Mouse (Mus musculus) embryo, embryonic 9.5 days (tissue): ENCODE measurements around the gene Gcnt7.

Source experiments
- DNase-seq: peaks from one replicate; pipeline ENCODE4 v3.0.0-alpha.2; 2017; ENCODE audit errors: extremely low spot score

Gcnt7 gene

DNA sequence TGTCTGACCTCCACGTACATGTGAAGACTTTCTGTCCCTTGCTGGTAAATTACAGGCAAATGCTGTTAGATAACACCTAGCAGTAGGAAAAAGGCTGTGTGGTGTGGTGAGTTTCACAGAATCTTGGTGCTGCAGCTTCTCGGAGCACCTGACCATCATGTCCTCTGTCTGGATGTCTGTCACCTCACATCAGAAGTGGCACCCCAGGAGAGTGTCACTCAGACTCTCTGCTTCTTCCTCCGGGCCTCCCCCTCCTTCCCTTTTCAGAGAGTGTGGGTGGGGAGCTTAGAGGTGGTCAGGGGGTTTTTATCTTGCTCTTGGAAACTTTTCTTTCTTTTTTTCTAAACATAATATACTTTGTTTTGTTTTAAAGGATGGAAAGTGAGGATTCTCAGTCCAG, 53.4 kb downstream of the Gcnt7 start:
- no peak for DNase-seq

DNA sequence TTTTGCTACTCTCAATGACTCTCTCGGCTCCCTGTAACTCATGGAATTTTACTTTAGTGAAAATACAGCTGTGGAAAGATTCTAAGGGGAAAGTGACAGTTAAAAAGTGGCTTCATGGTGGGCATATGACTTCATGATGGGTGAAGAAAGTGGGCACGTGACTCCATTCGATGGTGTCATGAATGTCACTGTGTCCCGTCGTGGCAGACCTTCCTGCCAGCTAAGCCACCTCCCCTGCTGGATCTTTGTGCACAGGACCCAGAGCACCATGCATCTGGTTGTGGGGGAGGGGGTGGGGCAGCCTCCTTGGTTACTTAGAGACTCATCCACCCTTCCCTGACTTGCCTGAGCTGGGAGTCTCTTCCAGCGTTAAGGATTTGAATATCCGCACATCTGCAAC, 54.2 kb downstream of the Gcnt7 start:
- DNase-seq: no peak

DNA sequence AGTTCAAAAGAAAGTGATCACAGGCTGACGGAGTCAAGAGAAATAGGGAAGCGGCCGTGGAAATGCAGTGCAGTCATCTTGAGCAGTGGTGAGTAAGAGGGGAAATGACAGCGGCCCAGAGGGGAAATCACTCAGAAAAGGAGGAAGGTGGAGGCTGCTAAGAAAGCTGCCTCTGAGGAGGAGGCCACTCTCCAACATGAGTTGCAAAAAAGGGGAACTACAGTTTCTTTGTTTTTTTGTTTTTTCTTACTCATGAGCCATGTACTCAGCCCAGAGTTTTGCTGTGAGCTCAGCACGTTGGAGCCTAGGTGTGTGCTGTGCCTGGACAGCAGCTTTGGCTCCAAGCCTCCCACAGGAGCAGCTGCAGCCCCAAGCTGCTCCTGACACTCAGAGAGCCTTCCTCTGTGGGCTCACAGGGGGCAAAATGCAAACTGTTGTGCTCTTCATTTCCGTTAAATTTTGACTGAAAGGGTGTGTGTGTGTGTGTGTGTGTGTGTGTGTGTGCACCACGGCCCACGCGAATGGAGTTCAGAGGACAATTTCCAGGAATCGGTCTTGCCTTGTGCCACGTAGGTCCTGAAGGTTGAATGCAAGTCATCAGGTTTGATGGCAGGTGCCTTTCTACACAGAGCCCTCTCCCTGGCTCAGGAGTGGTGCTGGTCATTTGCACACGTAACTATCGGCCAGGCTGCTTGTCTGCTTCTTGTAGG, 57.1 kb downstream of the Gcnt7 start:
- no peak for DNase-seq
